Mouse (Mus musculus) limb, embryonic 14.5 days (tissue): Measurements from ENCODE around the gene 6430628N08Rik. TPM values are rescaled to one million over a fixed set of nuclear protein-coding genes. Genes with fewer than 3 reads are reported as not detected.

Experiments used
- ATAC-seq: fragments of 200-750 bp; cut with Nextera tagmentation; 2 replicates; pipeline ENCODE4 v1.8.0; 2017; ENCODE audit warnings: low read depth, moderate number of reproducible peaks, moderate TSS enrichment; ENCODE audit not compliant: low FRiP score
- DNase-seq: peaks from one replicate; pipeline ENCODE4 v3.0.0-alpha.2; 2015; ENCODE audit warnings: low spot score
- H3K27ac ChIP-seq: fragments of 300-500 bp; sonication (generic); replicated peaks from 2 replicates; pipeline ENCODE4 v1.5.1; 2014; ENCODE audit warnings: low read depth, mild to moderate bottlenecking, low read length, moderate library complexity, mixed read lengths
- H3K27me3 ChIP-seq: fragments of 300-500 bp; sonication (generic); 2 replicates; pipeline ENCODE4 v1.6.1; 2014; ENCODE audit warnings: low read length, mixed read lengths; ENCODE audit not compliant: control insufficient read depth, insufficient read depth
- H3K36me3 ChIP-seq: fragments of 300-500 bp; sonication (generic); 2 replicates; pipeline ENCODE4 v1.6.1; 2014; ENCODE audit warnings: mild to moderate bottlenecking, low read length, moderate library complexity, mixed read lengths; ENCODE audit not compliant: control insufficient read depth, insufficient read depth
- H3K4me1 ChIP-seq: fragments of 300-500 bp; sonication (generic); 2 replicates; pipeline ENCODE4 v1.6.1; 2014; ENCODE audit warnings: antibody characterized with exemption, low read length, mixed read lengths; ENCODE audit not compliant: control insufficient read depth, insufficient read depth
- H3K4me2 ChIP-seq: fragments of 300-500 bp; sonication (generic); replicated peaks from 2 replicates; pipeline ENCODE4 v1.6.1; 2014; ENCODE audit warnings: low read depth, mild to moderate bottlenecking, low read length, moderate library complexity; ENCODE audit not compliant: severe bottlenecking
- H3K4me3 ChIP-seq: fragments of 300-500 bp; sonication (generic); replicated peaks from 2 replicates; pipeline ENCODE4 v1.5.1; 2014; ENCODE audit warnings: low read length
- H3K9ac ChIP-seq: fragments of 300-500 bp; sonication (generic); 2 replicates; pipeline ENCODE4 v1.6.1; 2014; ENCODE audit warnings: mild to moderate bottlenecking, low read depth, low read length, moderate library complexity; ENCODE audit not compliant: severe bottlenecking
- H3K9me3 ChIP-seq: fragments of 300-500 bp; sonication (generic); 2 replicates; pipeline ENCODE4 v1.6.1; 2016; ENCODE audit warnings: low read length; ENCODE audit not compliant: control insufficient read depth
- POLR2A ChIP-seq: fragments of 200-500 bp; IDR thresholded peaks from 2 replicates; pipeline ENCODE4 v1.8.0; 2012; ENCODE audit warnings: inconsistent platforms, mild to moderate bottlenecking, moderate library complexity, borderline replicate concordance; ENCODE audit not compliant: insufficient read depth, insufficient read length; ENCODE audit errors: extremely low read depth
- WGBS: fragments of 180-500 bp; shearing (Covaris S2); extraction: QIAGEN DNeasy Blood & Tissue Kit; methylation state at CpG from one replicate; pipeline ENCODE4 v1.1.7; 2014; 5-methylcytosine and 5-hydroxymethylcytosine counted together
- polyA plus RNA-seq, 2 experiments: library from polyadenylated mRNA; depleted of rRNA in 1 of 2; stranded (reverse) in 1 of 2; unstranded in 1 of 2; fragments of >200 nt; fragmentation: Nextera tagmentation in 1 of 2; extraction: Ambion mirVana in 1 of 2; gene quantifications; 2 replicates each; pipeline versions ENCODE4 v1.2.1 to v1.2.3; 2012 to 2014

The 6430628N08Rik gene
- polyA plus RNA-seq, 2 experiments, result not detected

DNA sequence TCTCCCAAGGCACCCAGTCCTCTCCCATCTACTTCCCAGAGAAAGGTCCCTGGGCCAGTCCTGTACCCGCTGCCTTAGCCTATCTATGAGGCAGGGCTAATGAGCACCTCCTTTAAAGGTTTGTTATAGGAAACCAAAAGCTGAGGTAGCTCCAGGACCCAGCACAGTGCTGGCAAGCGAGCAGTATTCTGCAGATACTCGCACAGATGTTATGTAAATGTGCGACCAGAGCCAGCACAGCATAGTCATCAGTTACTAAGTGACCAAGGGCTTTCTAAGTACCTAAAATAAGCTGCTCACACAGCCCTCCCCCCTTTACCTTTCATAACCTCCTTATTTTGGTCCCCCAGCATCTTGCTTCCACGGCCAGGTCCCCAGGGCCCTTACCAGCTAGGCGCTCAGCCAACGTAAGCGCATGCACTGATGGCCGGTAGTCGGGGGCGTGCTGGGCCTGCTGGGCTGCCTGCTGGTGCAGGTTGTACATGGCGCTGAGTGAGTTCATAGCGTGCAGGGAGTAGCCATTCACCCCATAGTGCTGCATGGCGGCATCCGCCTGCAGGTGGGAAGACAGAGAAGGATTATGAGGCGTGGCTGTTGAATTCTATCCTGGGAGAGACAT is 32.9 kb downstream of the 6430628N08Rik start:
- H3K9ac ChIP-seq, result no peak overlapping the region
- no peak overlapping the region for H3K27ac ChIP-seq
- no peak overlapping the region for H3K4me2 ChIP-seq
- ATAC-seq (no peak), DNase-seq (no peak)
- no peaks in the 10 kb centered on the region for H3K9me3 ChIP-seq
- H3K36me3 ChIP-seq, result no peaks in the 10 kb centered on the region
- H3K27me3 ChIP-seq, result peaks cover 8% of the 10 kb centered on the region
- H3K4me1 ChIP-seq, result no peaks in the 10 kb centered on the region
- H3K4me3 ChIP-seq, result no peak overlapping the region
- TF ChIP-seq POLR2A, result no peak
- 67% methylated on average over 16 of the region's 16 CpGs for WGBS

DNA sequence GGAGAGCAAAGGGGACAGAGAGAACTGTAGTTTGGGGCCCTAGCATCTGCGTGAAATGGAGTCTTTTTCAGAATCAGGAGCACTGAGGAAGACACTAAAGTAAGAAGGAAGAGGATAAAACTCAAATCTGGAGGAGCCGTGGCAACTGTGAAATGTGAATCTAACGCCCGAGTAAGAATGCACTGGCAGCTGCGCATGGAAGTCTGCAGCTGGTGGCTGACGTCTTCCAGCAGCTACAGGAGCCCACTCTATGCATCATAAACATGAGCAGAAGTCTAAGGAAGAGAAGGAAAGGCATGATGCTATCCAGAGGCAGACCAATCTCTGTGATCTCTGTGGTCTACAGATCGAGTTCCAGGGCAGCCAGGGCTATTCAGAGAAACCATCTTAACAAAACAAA is 37.2 kb downstream of the 6430628N08Rik start:
- H3K27me3 ChIP-seq, result peaks cover 48% of the 10 kb centered on the region
- no peaks in the 10 kb centered on the region for H3K4me1 ChIP-seq
- ATAC-seq (no peak), DNase-seq (no peak)
- no peaks in the 10 kb centered on the region for H3K36me3 ChIP-seq
- no peak overlapping the region for H3K4me3 ChIP-seq
- no peak overlapping the region for H3K27ac ChIP-seq
- 36% methylated on average over 7 of the region's 7 CpGs for WGBS
- no peaks in the 10 kb centered on the region for H3K9me3 ChIP-seq
- no peak overlapping the region for H3K4me2 ChIP-seq
- no peak overlapping the region for H3K9ac ChIP-seq
- no peak for TF ChIP-seq POLR2A

DNA sequence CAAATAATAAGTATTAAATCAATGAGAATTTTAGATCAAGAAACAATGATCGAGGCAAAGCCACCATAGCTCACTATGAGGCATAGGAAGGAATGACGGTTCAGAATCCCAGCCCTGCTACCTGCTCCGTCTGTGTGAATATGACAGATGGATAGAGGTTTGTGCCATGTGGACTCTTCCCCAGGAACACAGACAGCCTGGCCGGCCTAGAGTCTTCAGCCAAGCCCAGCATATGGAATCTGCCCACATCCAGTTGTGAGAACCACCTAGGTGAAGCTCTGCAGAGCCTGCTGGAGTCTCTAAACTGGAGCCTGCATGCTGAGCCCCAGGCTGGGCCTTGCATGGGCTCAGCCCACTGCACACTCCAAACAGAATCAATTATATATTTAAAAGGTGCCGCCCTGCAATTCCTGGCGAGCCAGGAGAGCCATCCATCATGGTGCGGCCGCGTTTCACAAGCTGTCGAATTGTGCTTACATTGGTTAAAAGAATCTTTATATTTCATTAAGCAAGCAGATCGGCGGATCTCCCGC is 41.2 kb downstream of the 6430628N08Rik start:
- H3K27ac ChIP-seq, result no peak overlapping the region
- peaks cover 87% of the 10 kb centered on the region for H3K27me3 ChIP-seq
- H3K4me2 ChIP-seq, result no peak overlapping the region
- TF ChIP-seq POLR2A, result no peak
- no peaks in the 10 kb centered on the region for H3K36me3 ChIP-seq
- no peaks in the 10 kb centered on the region for H3K9me3 ChIP-seq
- no peak overlapping the region for H3K4me3 ChIP-seq
- H3K9ac ChIP-seq, result no peak overlapping the region
- H3K4me1 ChIP-seq, result 0 out of 2 replicates have a peak, but pooled peaks cover under 1% of the 10 kb centered on the region
- ATAC-seq (no peak), DNase-seq (no peak)
- WGBS, result 34% methylated on average over 13 of the region's 13 CpGs

DNA sequence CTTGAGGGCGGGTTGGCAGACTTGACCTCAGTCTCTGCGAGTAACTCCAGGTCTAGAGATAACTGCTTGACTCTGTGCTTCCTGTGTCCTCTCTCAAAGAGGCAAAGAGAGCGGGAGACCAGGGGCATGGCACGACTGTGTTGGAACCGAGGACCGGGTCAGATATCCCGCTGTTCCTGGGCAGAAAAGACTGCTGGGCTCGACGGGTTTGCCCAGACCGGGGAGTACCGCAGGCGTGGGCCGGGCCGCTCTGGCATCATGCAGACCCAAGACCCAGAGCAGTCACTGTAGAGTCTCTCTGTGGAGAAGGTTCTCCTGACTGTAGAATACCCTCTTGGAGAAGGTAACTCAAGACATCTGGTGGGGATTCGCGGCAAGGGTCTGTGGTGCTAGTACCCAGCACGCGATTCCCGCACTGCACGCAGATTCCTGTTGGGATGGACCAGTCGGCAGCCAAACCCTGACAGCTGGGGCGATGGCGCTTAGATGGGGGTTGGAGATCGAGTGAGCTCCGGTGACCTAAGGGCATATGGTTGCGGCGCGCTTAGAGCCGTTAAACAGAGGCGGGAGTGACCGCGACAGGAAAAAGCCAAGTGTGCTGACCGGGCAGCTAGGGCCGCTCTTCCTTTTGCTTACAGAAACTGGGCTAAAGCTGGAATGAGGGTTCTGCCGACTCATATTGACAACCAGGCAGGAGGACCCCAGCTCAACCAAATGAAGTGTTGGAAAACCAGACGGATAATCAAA is 45.5 kb downstream of the 6430628N08Rik start:
- Histone ChIP-seq H3K27ac (no peak overlapping the region), H3K9me3 (no peaks in the 10 kb centered on the region), H3K4me2 (no peak overlapping the region), H3K9ac (no peak overlapping the region), H3K36me3 (no peaks in the 10 kb centered on the region), H3K27me3 (peaks cover 100% of the 10 kb centered on the region), H3K4me3 (peak overlapping the region; percentile 8; the same call in 1 of the 2 replicates), H3K4me1 (peaks cover 7% of the 10 kb centered on the region; the same call in 1 of the 2 replicates)
- no peak for TF ChIP-seq POLR2A
- no peak for DNase-seq
- no peak for ATAC-seq
- WGBS, result under 1% methylated on average over 36 of the region's 36 CpGs

DNA sequence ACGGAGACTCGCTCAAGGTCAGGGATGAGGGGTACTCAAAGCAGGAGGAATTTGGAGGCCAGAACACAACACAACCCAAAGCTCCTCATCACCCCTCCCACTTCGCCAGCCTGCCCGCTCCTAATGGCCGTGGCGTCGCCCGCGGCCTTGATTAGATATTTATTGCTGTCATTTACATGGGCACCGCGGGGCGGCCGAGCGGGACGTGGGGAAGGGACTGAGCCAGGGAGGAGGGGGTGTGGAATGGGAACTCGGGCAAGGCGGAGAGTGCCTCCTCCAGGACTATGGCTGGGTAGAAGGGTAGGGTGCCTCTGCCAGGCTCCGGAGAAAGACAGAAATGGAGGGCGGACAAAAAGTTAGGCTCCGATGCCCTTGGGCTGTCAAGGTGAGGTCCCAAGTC is 46.2 kb downstream of the 6430628N08Rik start:
- Histone ChIP-seq H3K27me3 (peaks cover 100% of the 10 kb centered on the region), H3K9me3 (no peaks in the 10 kb centered on the region), H3K4me2 (no peak overlapping the region), H3K27ac (no peak overlapping the region), H3K4me1 (peaks cover 7% of the 10 kb centered on the region; the same call in 1 of the 2 replicates), H3K4me3 (peak overlapping the region; percentile 8; the same call in 1 of the 2 replicates), H3K36me3 (no peaks in the 10 kb centered on the region), H3K9ac (no peak overlapping the region)
- DNase-seq (no peak), ATAC-seq (no peak)
- 5% methylated on average over 20 of the region's 20 CpGs for WGBS
- no peak for TF ChIP-seq POLR2A
